Mouse (Mus musculus) kidney, adult 2 months (tissue): ENCODE measurements around the gene Dusp7. TPM values are rescaled to one million over a fixed set of nuclear protein-coding genes. Genes with fewer than 3 reads are reported as not detected.
A peak's percentile ranks its signal among the peaks of the same experiment; 100 is the strongest.

Experiments used
- DNase-seq: peaks from one replicate; pipeline ENCODE4 v3.0.0; 2021
- H3K27ac ChIP-seq: fragments of 200-500 bp; 2 replicates; pipeline ENCODE4 v1.5.1; 2012; ENCODE audit warnings: low read depth, low read length, control low read depth, inconsistent platforms; ENCODE audit not compliant: insufficient read depth
- H3K27me3 ChIP-seq: fragments of 200-500 bp; replicated peaks from 2 replicates; pipeline ENCODE4 v1.6.1; 2012; ENCODE audit warnings: mild to moderate bottlenecking, moderate library complexity, low read length, inconsistent platforms; ENCODE audit not compliant: control insufficient read depth, insufficient read depth
- H3K36me3 ChIP-seq: fragments of 200-500 bp; 2 replicates; pipeline ENCODE4 v1.6.1; 2012; ENCODE audit warnings: mild to moderate bottlenecking, moderate library complexity, low read length, inconsistent platforms; ENCODE audit not compliant: control insufficient read depth, insufficient read depth
- H3K4me1 ChIP-seq: fragments of 200-500 bp; 2 replicates; pipeline ENCODE4 v1.6.1; 2011; ENCODE audit warnings: low read length; ENCODE audit not compliant: control insufficient read depth, insufficient read depth
- H3K4me3 ChIP-seq: fragments of 200-500 bp; 2 replicates; pipeline ENCODE4 v1.5.1; 2011; ENCODE audit warnings: mild to moderate bottlenecking, low read depth, low read length, control low read depth; ENCODE audit not compliant: insufficient read depth
- CTCF ChIP-seq: fragments of 200-500 bp; conservative IDR thresholded peaks from 2 replicates; pipeline ENCODE4 v1.5.1; 2011; ENCODE audit warnings: low read depth, mild to moderate bottlenecking, control low read depth, low read length, moderate library complexity, mixed read lengths; ENCODE audit not compliant: insufficient read depth, insufficient read length
- POLR2A ChIP-seq: fragments of 200-500 bp; IDR thresholded peaks from one replicate; pipeline ENCODE4 v1.6.1; 2011; ENCODE audit warnings: low read depth, low read length, control low read depth
- WGBS: fragments of 180-500 bp; shearing (Covaris S2); methylation state at CpG from one replicate; pipeline ENCODE4 v1.1.7; 2018; 5-methylcytosine and 5-hydroxymethylcytosine counted together
- polyA plus RNA-seq: library from polyadenylated mRNA; depleted of rRNA; stranded (reverse); fragments of >200 nt; gene quantifications from 2 replicates; pipeline ENCODE4 v1.2.3, GENCODE M21; 2012

Dusp7 gene
- polyA plus RNA-seq, 1 experiment, result 38.8 TPM

GRCm38 (mm10) chr9:106340501-106341312, 27.7 kb upstream of the Dusp7 start:
- Histone ChIP-seq H3K27me3 (no peaks in the 10 kb centered on the region), H3K36me3 (no peaks in the 10 kb centered on the region), H3K27ac (peak overlapping the region; percentile 15; the same call in 1 of the 2 replicates), H3K4me3 (no peak overlapping the region), H3K4me1 (peaks cover 5% of the 10 kb centered on the region; the same call in 1 of the 2 replicates)
- DNase-seq, result no peak
- TF ChIP-seq POLR2A (no peak), CTCF (no peak)
- WGBS, result 69% methylated on average over 13 of the region's 13 CpGs

DNA sequence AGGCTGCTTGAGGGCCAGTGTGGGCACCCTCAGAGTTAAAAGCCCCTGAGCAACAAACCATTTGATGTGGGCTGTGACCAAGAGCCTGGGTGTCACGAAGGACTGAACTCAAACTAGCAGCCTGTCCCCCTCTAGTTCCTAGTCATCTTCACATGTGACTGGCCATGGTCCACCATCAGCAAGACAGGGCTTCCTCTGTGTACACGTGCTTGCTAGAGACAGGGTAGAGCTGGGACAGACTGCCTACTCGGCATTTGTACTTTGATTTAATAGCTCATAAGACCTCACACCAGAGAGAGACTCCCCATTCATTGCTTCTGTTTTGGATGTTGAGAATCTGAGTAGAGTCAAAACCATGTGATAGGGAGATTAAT, 27.1 kb upstream of the Dusp7 start:
- H3K4me1 ChIP-seq, result peaks cover 5% of the 10 kb centered on the region; the same call in 1 of the 2 replicates
- peak; percentile 37 for DNase-seq
- H3K27ac ChIP-seq, result peak overlapping the region; percentile 15; the same call in 1 of the 2 replicates
- H3K27me3 ChIP-seq, result no peaks in the 10 kb centered on the region
- no peak overlapping the region for H3K4me3 ChIP-seq
- 37% methylated on average over 3 of the region's 3 CpGs for WGBS
- no peak for TF ChIP-seq POLR2A
- no peaks in the 10 kb centered on the region for H3K36me3 ChIP-seq

DNA sequence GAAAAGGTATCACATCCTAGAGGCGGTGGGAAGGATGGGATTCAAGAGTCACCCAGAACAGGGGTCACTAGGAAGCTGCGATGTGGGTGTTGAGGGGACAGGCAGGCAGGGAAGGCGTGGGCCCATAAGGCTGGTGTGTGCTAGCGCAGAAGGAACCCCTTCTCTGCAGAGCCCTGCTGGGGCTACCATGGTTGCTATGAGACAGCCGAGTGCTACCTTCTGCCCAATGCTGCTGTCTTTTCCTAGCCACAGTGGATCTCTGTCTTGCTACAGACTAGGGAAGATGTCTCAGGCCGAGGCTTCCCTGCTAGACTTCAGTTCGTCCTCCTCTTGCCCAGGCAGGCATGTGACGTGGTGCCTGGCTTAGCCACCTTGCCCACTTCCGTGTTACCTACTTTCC, 25.9 kb upstream of the Dusp7 start:
- no peak overlapping the region for H3K4me3 ChIP-seq
- DNase-seq, result no peak
- WGBS, result 95% methylated on average over 9 of the region's 9 CpGs
- H3K4me1 ChIP-seq, result peaks cover 5% of the 10 kb centered on the region; the same call in 1 of the 2 replicates
- no peak overlapping the region for H3K27ac ChIP-seq
- no peaks in the 10 kb centered on the region for H3K27me3 ChIP-seq
- TF ChIP-seq CTCF, result no peak
- no peak for TF ChIP-seq POLR2A
- H3K36me3 ChIP-seq, result no peaks in the 10 kb centered on the region

- Histone ChIP-seq H3K36me3 (no peaks in the 10 kb centered on the region), H3K27me3 (no peaks in the 10 kb centered on the region), H3K27ac (no peak overlapping the region), H3K4me3 (no peak overlapping the region), H3K4me1 (peaks cover 5% of the 10 kb centered on the region; the same call in 1 of the 2 replicates)
- TF ChIP-seq CTCF (no peak), POLR2A (no peak)
- 61% methylated on average over 6 of the region's 6 CpGs for WGBS
- peak; percentile 54 for DNase-seq
Observed at GRCm38 (mm10) chr9:106345167-106345566, 23.3 kb upstream of the Dusp7 start.

DNA sequence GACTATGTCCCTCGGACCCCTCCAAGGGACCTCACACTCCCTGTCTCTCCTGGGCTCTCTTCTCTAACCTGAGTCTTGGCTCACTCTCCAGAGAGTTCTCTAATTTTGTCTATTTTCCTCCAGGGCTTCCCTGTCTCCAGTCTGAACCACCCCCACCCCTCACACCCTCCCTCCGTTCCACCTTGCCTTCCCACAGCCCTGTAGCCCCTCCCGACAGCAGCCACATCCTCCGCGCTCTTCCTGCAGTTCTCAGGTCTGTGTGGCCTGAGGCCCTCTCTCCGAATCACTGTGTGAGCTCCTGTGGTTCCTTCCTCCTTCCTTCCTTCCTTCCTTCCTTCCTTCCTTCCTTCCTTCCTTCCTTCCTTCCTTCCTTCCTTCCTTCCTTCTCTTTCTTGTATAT, 22.8 kb upstream of the Dusp7 start:
- TF ChIP-seq POLR2A (no peak), CTCF (no peak)
- DNase-seq, result no peak
- H3K4me3 ChIP-seq, result no peak overlapping the region
- H3K27ac ChIP-seq, result no peak overlapping the region
- no peaks in the 10 kb centered on the region for H3K36me3 ChIP-seq
- H3K4me1 ChIP-seq, result peaks cover 5% of the 10 kb centered on the region; the same call in 1 of the 2 replicates
- H3K27me3 ChIP-seq, result no peaks in the 10 kb centered on the region
- WGBS, result 82% methylated on average over 6 of the region's 6 CpGs

- H3K27me3 ChIP-seq, result no peaks in the 10 kb centered on the region
- DNase-seq, result no peak
- 65% methylated on average over 10 of the region's 10 CpGs for WGBS
- no peaks in the 10 kb centered on the region for H3K36me3 ChIP-seq
- TF ChIP-seq POLR2A (no peak), CTCF (no peak)
- H3K4me1 ChIP-seq, result no peaks in the 10 kb centered on the region
- H3K27ac ChIP-seq, result no peak overlapping the region
- H3K4me3 ChIP-seq, result no peak overlapping the region
Observed at GRCm38 (mm10) chr9:106348281-106348680, 20.2 kb upstream of the Dusp7 start.

DNA sequence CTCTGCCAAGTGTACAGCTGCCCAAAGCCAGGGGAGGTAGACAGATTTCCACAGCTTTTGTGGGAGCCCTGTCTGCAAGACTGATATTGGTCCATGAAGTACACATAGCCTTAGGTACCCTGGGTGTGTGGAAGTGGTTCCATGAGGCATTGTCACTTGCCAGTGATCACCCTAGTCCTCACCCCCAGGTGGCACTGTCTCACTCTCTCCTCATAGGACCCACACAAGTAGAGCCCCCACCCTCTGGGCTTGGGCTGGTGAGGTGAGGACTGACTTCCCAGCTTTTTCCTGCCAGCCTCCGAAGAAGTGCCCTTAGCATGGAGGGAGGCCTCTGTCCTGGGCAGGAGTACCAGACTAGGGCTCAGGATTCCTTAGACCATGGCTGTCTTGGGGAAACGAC, 19.4 kb upstream of the Dusp7 start:
- no peak overlapping the region for H3K27ac ChIP-seq
- H3K4me3 ChIP-seq, result no peak overlapping the region
- no peaks in the 10 kb centered on the region for H3K27me3 ChIP-seq
- peak; percentile 64 for DNase-seq
- WGBS, result 43% methylated on average over 2 of the region's 2 CpGs
- no peaks in the 10 kb centered on the region for H3K4me1 ChIP-seq
- TF ChIP-seq CTCF, result peak; percentile 70
- TF ChIP-seq POLR2A, result no peak
- H3K36me3 ChIP-seq, result no peaks in the 10 kb centered on the region
